ENCODE assay signal across 12 mouse cellular contexts in the genomic region with DNA sequence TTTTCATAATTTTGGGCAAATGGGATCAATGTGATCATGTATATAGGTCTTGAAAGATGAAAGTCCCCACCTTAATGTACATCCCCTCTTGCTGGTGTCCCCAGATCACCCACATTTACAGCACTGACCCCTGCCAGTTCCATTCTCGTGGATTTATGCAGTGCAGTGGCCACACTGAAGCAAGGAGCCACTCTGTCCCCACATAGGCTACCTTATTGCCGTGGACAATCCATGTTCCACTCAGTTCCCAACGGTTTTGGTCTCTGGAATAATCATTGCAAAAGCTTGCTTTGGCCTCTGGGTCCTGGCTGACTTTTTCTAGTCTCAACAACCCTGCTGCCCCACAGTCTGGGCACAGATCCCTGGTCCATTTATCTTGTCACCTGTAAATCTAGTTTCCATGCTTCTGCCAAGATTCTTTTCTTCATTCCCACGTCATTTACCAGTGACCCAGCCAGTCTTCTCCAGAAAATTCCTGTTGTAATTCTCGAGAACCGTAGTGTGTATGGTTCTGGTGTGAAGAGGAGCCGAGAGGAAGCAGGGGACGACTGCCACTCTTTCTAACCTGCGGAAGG.
"Had no signal": no experiment of that assay in that cellular context is flagged by ENCODE, and none has a peak within 500 bp of the region (broad histone marks: within the 10 kb centered on the region; RNA-seq: fewer than 3 reads in every experiment).

No protein-coding gene starts in this region.

- H3K27me3 ChIP-seq: liver, embryonic 13.5 days; lung, embryonic 15.5 days; megakaryocyte, embryonic 14.5 days had no signal

- H3K4me3 ChIP-seq: limb, embryonic 10.5 days; liver, embryonic 13.5 days; lung, embryonic 15.5 days; megakaryocyte, embryonic 14.5 days; midbrain, embryonic 12.5 days had no signal

- H3K9me3 ChIP-seq: limb, embryonic 10.5 days; liver, embryonic 13.5 days; lung, embryonic 15.5 days; megakaryocyte, embryonic 14.5 days; midbrain, embryonic 12.5 days had no signal

- H3K27ac ChIP-seq: limb, embryonic 10.5 days; liver, embryonic 13.5 days; lung, embryonic 15.5 days; macrophage; midbrain, embryonic 12.5 days had no signal

- H3K4me2 ChIP-seq: liver, embryonic 13.5 days; lung, embryonic 15.5 days; midbrain, embryonic 12.5 days had no signal

- ATAC-seq: liver, postnatal 0 days had no signal

- H3K9ac ChIP-seq: liver, embryonic 13.5 days; liver, postnatal 0 days; lung, embryonic 15.5 days; midbrain, embryonic 12.5 days had no signal

- H3K36me3 ChIP-seq: limb, embryonic 10.5 days; liver, embryonic 13.5 days; lung, embryonic 15.5 days; midbrain, embryonic 12.5 days had no signal

- DNase-seq: kidney, postnatal 10 days; liver, embryonic 13.5 days; liver, postnatal 0 days; lung, postnatal 14 days; right cerebral cortex, adult 18-20 months; right cerebral cortex, postnatal 25 days; thymus, postnatal 4 days had no signal
